Mouse (Mus musculus): ENCODE measurements around the gene Tmed1. TPM values are rescaled to one million over a fixed set of nuclear protein-coding genes. Genes with fewer than 3 reads are reported as not detected.

Tmed1 gene
- polyA plus RNA-seq, 1 experiment from 2014 or later, result 103 TPM

Other genes starting within 250 kb of the Tmed1 start
- gene Atg4d, start 245.0 kb downstream of the Tmed1 start, polyA plus RNA-seq (2016; fragmentation: Nextera tagmentation; extraction: Ambion mirVana), result 52.3 and 59.4 TPM in 2 replicates
- gene Kri1, start 222.3 kb downstream of the Tmed1 start, polyA plus RNA-seq (2016; fragmentation: Nextera tagmentation; extraction: Ambion mirVana), result 17.6 and 19.4 TPM in 2 replicates
- gene Cdkn2d, start 218.8 kb downstream of the Tmed1 start, polyA plus RNA-seq (2016; fragmentation: Nextera tagmentation; extraction: Ambion mirVana), result 58.4 and 73.5 TPM in 2 replicates
- 4.8 and 14.6 TPM in 2 replicates for gene Ap1m2, start 197.9 kb downstream of the Tmed1 start, polyA plus RNA-seq (2016; fragmentation: Nextera tagmentation; extraction: Ambion mirVana)
- 68.7 and 75.7 TPM in 2 replicates for gene Slc44a2, start 189.6 kb downstream of the Tmed1 start, polyA plus RNA-seq (2016; fragmentation: Nextera tagmentation; extraction: Ambion mirVana)
- gene Ilf3, start 142.4 kb downstream of the Tmed1 start, polyA plus RNA-seq (2016; fragmentation: Nextera tagmentation; extraction: Ambion mirVana), result 270 and 300 TPM in 2 replicates
- 63.3 and 68.7 TPM in 2 replicates for gene Qtrt1, start 98.4 kb downstream of the Tmed1 start, polyA plus RNA-seq (2016; fragmentation: Nextera tagmentation; extraction: Ambion mirVana)
- gene Dnm2, start 85.3 kb downstream of the Tmed1 start, polyA plus RNA-seq (2016; fragmentation: Nextera tagmentation; extraction: Ambion mirVana), result 75.1 and 80.4 TPM in 2 replicates
- 4.9 and 5.8 TPM in 2 replicates for gene AB124611, start 15.9 kb upstream of the Tmed1 start, polyA plus RNA-seq (2016; fragmentation: Nextera tagmentation; extraction: Ambion mirVana)
- 66.3 and 71.9 TPM in 2 replicates for gene Carm1, start 36.6 kb upstream of the Tmed1 start, polyA plus RNA-seq (2016; fragmentation: Nextera tagmentation; extraction: Ambion mirVana)
- gene Timm29, start 82.5 kb upstream of the Tmed1 start, polyA plus RNA-seq (2016; fragmentation: Nextera tagmentation; extraction: Ambion mirVana), result 33.8 and 38.4 TPM in 2 replicates
- gene Yipf2, start 82.6 kb upstream of the Tmed1 start, polyA plus RNA-seq (2016; fragmentation: Nextera tagmentation; extraction: Ambion mirVana), result 21.5 and 23.7 TPM in 2 replicates
- 153 and 173 TPM in 2 replicates for gene Smarca4, start 105.9 kb upstream of the Tmed1 start, polyA plus RNA-seq (2016; fragmentation: Nextera tagmentation; extraction: Ambion mirVana)
- gene Ldlr, start 213.2 kb upstream of the Tmed1 start, polyA plus RNA-seq (2016; fragmentation: Nextera tagmentation; extraction: Ambion mirVana), result 51.1 and 55.1 TPM in 2 replicates